Mouse (Mus musculus): ENCODE data around the gene Frem3. TPM values are rescaled to one million over a fixed set of nuclear protein-coding genes. Genes with fewer than 3 reads are reported as not detected.

Gene Frem3
- total RNA-seq (2021), result under 1 TPM; 0.42 to 0.71 TPM
- long read RNA-seq, result 0 reads

- DNase-seq (ENCODE audit: low spot score in 2 of 2), result peak in 1 of 2 experiments; percentile 13
Observed at GRCm38 (mm10) chr8:80610549-80611440, at the start of gene Frem3. Frem3 (plus strand) TSS chr8:80611080.

DNA sequence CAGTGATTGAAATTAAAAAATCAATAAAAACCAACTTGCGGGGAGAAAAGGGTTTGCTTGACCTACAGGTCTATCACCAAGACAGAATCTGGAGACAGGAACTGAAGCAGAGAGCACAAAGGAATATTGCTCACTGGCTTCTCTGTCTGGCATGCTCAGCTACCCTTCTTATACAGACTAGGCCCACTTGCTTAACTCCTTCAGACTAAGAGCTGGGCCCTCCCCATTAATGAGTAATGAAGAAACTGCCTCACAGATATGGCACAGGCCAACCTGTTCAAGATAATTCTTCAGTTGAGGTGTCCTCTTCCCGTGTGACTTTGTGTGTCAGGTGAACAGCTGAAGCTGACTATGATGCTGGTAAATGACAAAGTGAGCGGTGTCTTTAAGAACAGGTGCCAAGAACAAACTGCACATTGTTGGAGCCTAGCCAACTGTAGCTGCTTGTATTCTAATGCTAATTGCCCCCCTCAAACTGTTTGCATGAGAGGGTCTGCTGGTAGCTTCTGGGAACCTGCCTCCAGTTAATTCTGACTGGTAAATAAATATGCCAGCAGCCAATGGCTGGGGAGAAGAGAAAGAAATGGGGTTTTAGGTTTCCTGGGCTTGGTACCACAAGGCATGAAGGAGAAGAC, 46.6 kb upstream of the Frem3 start:
- no peak for DNase-seq (ENCODE audit: low spot score in 2 of 2)

DNA sequence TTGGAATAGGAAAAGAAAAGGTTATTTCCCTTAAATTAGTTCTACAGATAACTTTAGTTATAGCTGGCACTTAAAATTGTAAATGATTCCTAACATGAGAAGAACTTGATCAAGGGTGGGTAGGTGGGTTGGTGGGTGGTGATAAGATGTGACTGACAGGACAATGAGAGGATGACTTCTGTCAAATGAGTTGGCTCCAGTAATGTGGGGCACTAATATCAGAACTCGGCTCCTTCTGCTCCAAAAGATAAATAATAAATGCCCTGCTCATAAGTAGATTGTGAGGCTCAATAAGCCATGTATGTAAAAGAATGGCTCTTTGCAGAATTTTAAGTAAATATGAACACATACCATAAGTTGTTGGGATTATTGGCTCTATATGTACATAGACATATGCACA, 43.4 kb upstream of the Frem3 start:
- no peak for DNase-seq (ENCODE audit: low spot score in 2 of 2)

DNA sequence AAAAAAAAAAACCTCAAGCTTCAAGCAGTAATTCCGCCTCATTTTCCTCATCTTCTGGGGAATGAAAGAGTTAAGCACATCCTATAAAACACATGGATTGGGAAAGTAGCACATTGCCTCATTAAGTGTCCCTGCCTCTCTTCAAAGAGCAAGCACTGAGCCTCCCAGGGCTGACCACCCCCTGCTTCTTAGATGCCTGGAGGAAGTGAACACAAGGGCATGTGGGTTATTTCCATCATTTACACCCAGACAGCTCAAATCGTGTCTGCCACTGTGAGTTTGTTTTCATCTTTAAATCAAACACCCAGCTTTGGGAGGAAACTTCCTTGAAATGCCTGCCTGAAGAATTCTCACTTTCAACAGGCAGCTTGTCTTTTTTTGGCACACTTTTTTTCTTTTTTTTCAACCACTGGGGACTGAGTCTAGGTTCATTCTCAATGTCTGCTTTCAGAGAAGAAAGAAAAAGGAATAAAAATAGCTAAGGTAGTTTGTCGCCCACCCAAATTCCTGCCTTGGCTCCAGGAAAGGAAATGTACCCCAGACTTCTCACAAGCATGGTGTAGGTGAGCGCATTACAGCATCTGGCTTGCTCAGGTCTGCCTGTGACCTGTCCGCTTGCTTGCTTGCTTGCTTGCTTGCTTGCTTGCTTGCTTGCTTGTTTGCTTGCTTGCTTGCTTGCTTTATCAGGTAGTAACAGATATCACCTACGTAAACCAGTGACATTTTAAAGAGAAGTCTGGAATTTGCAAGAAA, 42.5 kb upstream of the Frem3 start:
- DNase-seq (ENCODE audit: low spot score in 2 of 2), result no peak

DNA sequence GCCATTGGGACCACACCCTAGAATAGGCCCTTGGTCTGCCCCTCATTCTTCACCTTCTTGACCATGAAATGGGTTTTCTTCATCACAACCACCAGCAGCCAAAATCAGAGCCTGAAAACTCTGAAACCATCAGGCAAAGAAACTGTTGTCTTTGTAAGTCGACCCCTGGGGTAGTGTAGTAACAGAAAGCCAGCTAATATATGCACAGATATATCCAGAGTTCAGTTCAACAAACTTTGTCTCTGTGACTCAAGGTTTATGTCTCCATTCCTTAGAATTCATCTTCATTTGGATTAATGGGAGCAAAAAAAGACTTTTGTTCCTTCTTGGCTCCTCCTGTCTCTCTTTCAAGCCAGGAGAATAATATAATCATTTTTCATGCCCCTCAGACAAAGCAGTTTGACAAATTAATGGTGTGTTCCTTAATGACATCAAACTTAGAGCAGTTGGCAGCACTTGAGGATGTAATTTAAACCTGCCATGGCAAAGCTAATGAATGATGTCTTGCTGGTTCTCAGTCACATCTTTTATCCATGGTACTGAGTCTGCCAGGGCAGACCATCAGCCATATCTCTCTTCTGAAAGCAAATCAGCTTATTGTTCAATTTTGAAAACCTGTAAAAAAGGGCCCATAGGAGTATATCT, 38.3 kb upstream of the Frem3 start:
- DNase-seq (ENCODE audit: low spot score in 2 of 2), result no peak

- no peak for DNase-seq (ENCODE audit: low spot score in 2 of 2)
Observed at GRCm38 (mm10) chr8:80577126-80577525, 33.8 kb upstream of the Frem3 start.

DNA sequence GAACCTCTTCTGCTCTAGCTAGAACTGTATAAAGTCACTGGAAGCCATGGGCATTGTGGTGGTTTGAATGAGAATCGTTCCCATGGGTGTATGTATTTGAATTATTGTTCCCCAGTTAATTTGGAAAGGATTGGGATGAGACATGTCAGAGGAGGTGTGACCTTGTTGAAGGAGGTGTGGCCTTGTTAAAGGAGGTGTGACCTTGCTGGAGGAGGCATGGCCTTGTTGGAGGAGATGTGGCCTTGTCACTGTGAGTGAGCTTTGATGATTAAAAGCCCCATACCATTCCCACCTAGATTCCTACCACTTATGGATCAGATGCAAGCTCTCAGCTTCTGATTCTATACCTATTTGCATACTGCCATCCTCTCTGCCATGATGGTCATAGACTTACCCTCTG, 31.8 kb upstream of the Frem3 start:
- DNase-seq (ENCODE audit: low spot score in 2 of 2), result no peak

GRCm38 (mm10) chr8:80592626-80593025, 18.3 kb upstream of the Frem3 start:
- DNase-seq (ENCODE audit: low spot score in 2 of 2), result no peak

GRCm38 (mm10) chr8:80600600-80601170, 10.2 kb upstream of the Frem3 start:
- no peak for DNase-seq (ENCODE audit: low spot score in 2 of 2)

- DNase-seq (ENCODE audit: low spot score in 2 of 2), result no peak
Observed at GRCm38 (mm10) chr8:80601886-80602285, 9.0 kb upstream of the Frem3 start.

DNA sequence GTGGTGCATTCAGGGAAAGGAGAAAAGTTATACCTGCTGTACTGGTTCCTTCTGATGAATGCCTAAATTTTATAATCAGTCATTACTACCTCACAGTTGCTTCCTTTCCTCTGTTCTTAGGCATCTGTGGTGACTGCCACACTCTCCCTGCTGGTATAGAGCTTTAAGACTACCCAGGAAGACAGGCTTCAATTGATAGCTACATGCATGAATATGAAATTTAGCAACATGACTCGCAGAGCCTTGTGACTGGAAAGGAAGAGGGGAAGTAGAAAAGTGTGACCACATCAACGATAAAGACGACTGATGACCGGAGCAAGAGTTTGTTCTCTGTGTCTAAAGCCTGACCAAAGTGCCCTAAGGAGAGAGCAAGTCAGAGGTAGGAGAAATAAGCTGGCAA, 3.8 kb upstream of the Frem3 start:
- no peak for DNase-seq (ENCODE audit: low spot score in 2 of 2)

DNA sequence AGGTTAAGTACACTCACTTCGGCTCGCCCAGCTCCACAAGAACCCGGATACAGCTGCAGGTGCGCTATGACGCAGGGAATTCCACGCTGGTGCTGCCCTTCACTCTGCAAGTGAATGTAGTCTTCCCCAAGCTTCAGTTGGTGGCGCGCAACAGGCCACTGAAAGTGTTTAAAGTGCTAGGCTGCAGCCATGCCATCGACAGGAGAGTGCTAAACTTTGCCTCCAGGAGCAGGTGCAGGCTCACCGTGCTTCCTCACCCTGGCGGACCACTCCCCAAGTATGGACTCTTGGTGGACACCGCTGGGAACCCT, 516 bp downstream of the Frem3 start:
- DNase-seq (ENCODE audit: low spot score in 2 of 2), result peak in 1 of 2 experiments; percentile 17

GRCm38 (mm10) chr8:80619787-80620186, 8.9 kb downstream of the Frem3 start:
- DNase-seq (ENCODE audit: low spot score in 2 of 2), result no peak

DNA sequence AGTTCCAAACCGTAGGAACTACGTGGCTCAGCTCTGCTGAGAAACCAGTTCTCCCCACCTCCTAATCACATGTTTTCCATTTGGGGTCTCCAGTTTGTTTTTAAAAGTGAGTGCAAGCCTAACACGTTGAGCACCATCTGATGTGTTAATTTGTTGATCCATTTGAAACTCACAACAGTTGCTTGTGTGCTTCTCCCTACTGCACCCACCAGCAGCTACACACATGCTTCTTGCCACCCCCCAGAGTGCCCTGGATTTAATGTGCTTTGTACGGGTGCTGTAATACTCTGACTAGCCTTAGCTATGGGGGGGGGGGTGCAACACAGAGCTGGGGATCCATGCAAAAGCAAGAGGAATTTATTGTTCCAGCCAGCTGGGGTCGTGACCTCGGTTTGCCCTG, 36.5 kb downstream of the Frem3 start:
- no peak for DNase-seq (ENCODE audit: low spot score in 2 of 2)

- no peak for DNase-seq (ENCODE audit: low spot score in 2 of 2)
Observed at GRCm38 (mm10) chr8:80657639-80658038, 46.8 kb downstream of the Frem3 start.

GRCm38 (mm10) chr8:80661055-80661454, 50.2 kb downstream of the Frem3 start:
- no peak for DNase-seq (ENCODE audit: low spot score in 2 of 2)

GRCm38 (mm10) chr8:80663476-80663875, 52.6 kb downstream of the Frem3 start:
- DNase-seq (ENCODE audit: low spot score in 2 of 2), result no peak

GRCm38 (mm10) chr8:80669277-80669901, 58.5 kb downstream of the Frem3 start:
- no peak for DNase-seq (ENCODE audit: low spot score in 2 of 2)

GRCm38 (mm10) chr8:80682594-80682993, 71.7 kb downstream of the Frem3 start:
- no peak for DNase-seq (ENCODE audit: low spot score in 2 of 2)

DNA sequence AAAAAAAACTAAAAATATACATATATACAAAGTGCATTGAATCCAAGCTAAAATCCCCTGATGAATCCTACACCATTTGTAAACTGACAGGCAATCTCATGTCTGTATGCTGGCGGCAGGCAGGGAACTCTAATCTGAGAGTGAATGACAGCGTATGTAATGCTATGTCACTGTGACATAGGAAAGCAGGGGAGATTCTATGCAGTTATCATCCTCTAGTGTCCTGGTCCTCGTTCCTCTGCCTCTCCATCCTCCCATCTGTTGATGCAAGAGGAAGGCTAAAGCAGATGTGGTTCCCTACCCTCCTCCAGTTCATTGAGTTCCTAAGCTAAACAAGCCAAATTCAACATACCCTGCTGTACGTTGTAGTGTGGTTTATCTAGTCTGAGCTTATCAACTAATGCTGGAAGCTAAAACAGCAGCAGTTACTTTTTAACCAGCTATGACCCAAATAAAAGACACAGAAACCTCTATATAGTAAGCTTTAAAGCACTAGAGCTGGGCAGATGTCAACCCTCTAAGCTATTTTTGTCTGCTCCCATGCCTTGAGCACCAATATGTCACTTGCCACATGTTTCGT, 73.0 kb downstream of the Frem3 start:
- DNase-seq (ENCODE audit: low spot score in 2 of 2), result no peak

Measured in layer of hippocampus, postnatal 10 days (tissue).